Mouse (Mus musculus): ENCODE data around the gene Vtcn1. TPM values are rescaled to one million over a fixed set of nuclear protein-coding genes. Genes with fewer than 3 reads are reported as not detected.

Vtcn1 gene
- 3.8 and 8.0 TPM in 2 replicates for polyA plus RNA-seq (2012; rRNA removed; ENCODE audit: low replicate concordance)

GRCm38 (mm10) chr3:100825225-100825965 is at the start of gene Vtcn1:
Gene Vtcn1 (plus strand): TSS chr3:100825459.

GRCm38 (mm10) chr3:100921825-100922505 is 96.7 kb downstream of the Vtcn1 start, which contains the start of gene Trim45:
Gene Trim45 (plus strand): TSS chr3:100922202.

Other genes starting within 250 kb of the Vtcn1 start
- gene Man1a2, start 140.0 kb upstream of the Vtcn1 start, polyA plus RNA-seq (2012; rRNA removed; ENCODE audit: low replicate concordance): 7.0 and 27.4 TPM in 2 replicates
- gene Trim45, start 96.7 kb downstream of the Vtcn1 start, polyA plus RNA-seq (2012; rRNA removed; ENCODE audit: low replicate concordance): 2.2 and 2.8 TPM in 2 replicates
- 2.7 and 4.5 TPM in 2 replicates for gene Ttf2, start 144.2 kb downstream of the Vtcn1 start, polyA plus RNA-seq (2012; rRNA removed; ENCODE audit: low replicate concordance)
- 0.96 and 1.3 TPM in 2 replicates for gene Cd101, start 204.1 kb downstream of the Vtcn1 start, polyA plus RNA-seq (2012; rRNA removed; ENCODE audit: low replicate concordance)

Measured in mammary gland, adult 2 months (tissue).